Mouse (Mus musculus): Measurements from ENCODE around the gene Hira. TPM values are rescaled to one million over a fixed set of nuclear protein-coding genes. Genes with fewer than 3 reads are reported as not detected.
"Not testable (repeated sequence)": the region's sequence is repeated elsewhere in the genome, so short reads cannot be mapped to it uniquely, and the experiment has no call there.

Gene Hira
- total and polyA plus RNA-seq, 3 experiments = 34.7 to 55.4 (median 46.2) TPM

DNA sequence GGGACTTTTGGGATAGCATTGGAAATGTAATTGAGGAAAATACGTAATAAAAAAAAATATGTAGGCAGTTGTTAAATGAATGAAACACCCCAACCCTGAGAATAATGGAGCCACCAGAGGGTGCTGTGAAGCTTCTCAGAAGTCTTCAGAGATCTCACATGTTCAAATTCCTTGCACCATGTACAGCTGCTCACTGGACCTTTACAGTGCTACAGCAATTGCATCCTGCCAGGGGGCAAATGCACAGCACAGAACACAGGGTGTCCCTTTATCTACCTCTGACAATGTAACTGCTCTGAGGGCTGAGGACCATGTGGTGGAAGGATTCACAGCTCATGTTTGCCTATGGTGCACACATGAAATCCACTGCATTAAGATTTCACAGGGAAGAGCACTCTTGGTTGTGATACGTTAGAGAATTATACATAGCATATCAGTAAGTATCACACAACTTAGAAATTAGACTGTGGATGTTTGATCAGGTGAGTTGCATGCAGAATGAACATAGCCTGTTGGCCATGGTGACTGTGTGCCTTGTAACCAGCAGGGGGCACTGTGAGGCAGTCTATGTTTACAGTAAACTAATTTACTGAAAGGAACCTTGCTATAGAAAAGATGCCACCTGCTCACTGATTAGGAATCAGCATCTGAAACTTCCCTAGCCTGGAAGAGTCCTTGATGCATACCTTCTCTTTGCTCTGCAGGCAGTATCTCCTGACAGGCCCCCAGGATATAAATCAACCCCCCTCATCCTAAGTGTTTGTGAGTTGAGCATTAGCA lies 126.0 kb downstream of the Hira start:
- H3K4me3 ChIP-seq (ENCODE audit: low read depth, low read length); H3K4me1 ChIP-seq (ENCODE audit: insufficient read depth, low read depth, low read length); H3K9me3 ChIP-seq (replicated peaks); H3K27me3 ChIP-seq (ENCODE audit: insufficient read depth, low read length); DNase-seq (ENCODE audit: low spot score); H3K36me3 ChIP-seq (replicated peaks); ATAC-seq (ENCODE audit: extremely low read depth, insufficient number of reproducible peaks, low FRiP score, poor library complexity, severe bottlenecking): not testable (repeated sequence)
- TF ChIP-seq CTCF (IDR thresholded peaks at IDR 0.05; ENCODE audit: low read depth, low read length) = peak; percentile 53; the same call in 1 of the 2 replicates

DNA sequence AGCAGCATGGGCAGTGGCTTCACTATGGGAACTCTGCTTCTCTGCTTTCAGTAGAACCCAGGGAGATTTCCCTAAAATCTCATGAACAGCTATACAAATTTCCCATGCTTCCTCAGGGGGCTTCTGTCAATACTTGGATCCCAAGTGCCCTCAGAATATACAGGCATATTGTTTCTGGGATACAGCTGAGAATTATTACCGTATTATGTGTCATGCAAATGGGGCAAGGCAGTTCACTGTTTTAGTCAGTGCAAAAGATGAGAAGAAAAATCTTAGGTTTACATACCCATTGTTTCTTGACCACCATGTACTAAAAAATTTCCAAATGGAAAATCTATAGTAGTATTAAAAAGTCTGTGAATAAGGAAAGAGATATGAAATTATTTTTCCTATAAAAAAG lies 126.9 kb downstream of the Hira start:
- Histone ChIP-seq H3K27me3 (ENCODE audit: insufficient read depth, low read length) (peaks cover 5% of the 10 kb centered on the region), H3K4me3 (ENCODE audit: low read depth, low read length) (no peak overlapping the region), H3K4me1 (ENCODE audit: insufficient read depth, low read depth, low read length) (no peaks in the 10 kb centered on the region), H3K36me3 (replicated peaks) (no peaks in the 10 kb centered on the region), H3K9me3 (replicated peaks) (no peaks in the 10 kb centered on the region)
- DNase-seq (ENCODE audit: low spot score) (no peak), ATAC-seq (ENCODE audit: extremely low read depth, insufficient number of reproducible peaks, low FRiP score, poor library complexity, severe bottlenecking) (no peak)
- no peak for TF ChIP-seq GATA1 (IDR thresholded peaks at IDR 0.05; ENCODE audit: borderline replicate concordance, low read length)
- no peak for TF ChIP-seq POLR2AphosphoS5 (IDR thresholded peaks at IDR 0.05; ENCODE audit: insufficient replicate concordance, low read depth, low read length)
- no peak for TF ChIP-seq TAL1 (conservative IDR thresholded peaks at IDR 0.05; ENCODE audit: low read depth, low read length)
- no peak for TF ChIP-seq GATA2 (IDR thresholded peaks at IDR 0.05; ENCODE audit: borderline replicate concordance, low read depth, low read length)
- TF ChIP-seq CTCF (IDR thresholded peaks at IDR 0.05; ENCODE audit: low read depth, low read length) = no peak

- H3K4me3 ChIP-seq (ENCODE audit: low read depth, low read length) = no peak overlapping the region
- DNase-seq (ENCODE audit: low spot score) = no peak
- ATAC-seq (ENCODE audit: extremely low read depth, insufficient number of reproducible peaks, low FRiP score, poor library complexity, severe bottlenecking) = no peak
- H3K9me3 ChIP-seq (replicated peaks) = no peaks in the 10 kb centered on the region
- no peaks in the 10 kb centered on the region for H3K4me1 ChIP-seq (ENCODE audit: insufficient read depth, low read depth, low read length)
- 0 out of 2 replicates have a peak, but pooled peaks cover 2% of the 10 kb centered on the region for H3K27me3 ChIP-seq (ENCODE audit: insufficient read depth, low read length)
- no peaks in the 10 kb centered on the region for H3K36me3 ChIP-seq (replicated peaks)
- TF ChIP-seq TAL1 (conservative IDR thresholded peaks at IDR 0.05; ENCODE audit: low read depth, low read length) = no peak
- no peak for TF ChIP-seq GATA2 (IDR thresholded peaks at IDR 0.05; ENCODE audit: borderline replicate concordance, low read depth, low read length)
- TF ChIP-seq CTCF (IDR thresholded peaks at IDR 0.05; ENCODE audit: low read depth, low read length) = no peak
- no peak for TF ChIP-seq GATA1 (IDR thresholded peaks at IDR 0.05; ENCODE audit: borderline replicate concordance, low read length)
- TF ChIP-seq POLR2AphosphoS5 (IDR thresholded peaks at IDR 0.05; ENCODE audit: insufficient replicate concordance, low read depth, low read length) = no peak
Observed at GRCm38 (mm10) chr16:19005298-19005697, 128.5 kb downstream of the Hira start.

GRCm38 (mm10) chr16:19006715-19007114 lies 129.9 kb downstream of the Hira start:
- no peak for ATAC-seq (ENCODE audit: extremely low read depth, insufficient number of reproducible peaks, low FRiP score, poor library complexity, severe bottlenecking)
- Histone ChIP-seq H3K9me3 (replicated peaks) (no peaks in the 10 kb centered on the region), H3K27me3 (ENCODE audit: insufficient read depth, low read length) (0 out of 2 replicates have a peak, but pooled peaks cover 2% of the 10 kb centered on the region), H3K4me1 (ENCODE audit: insufficient read depth, low read depth, low read length) (no peaks in the 10 kb centered on the region), H3K4me3 (ENCODE audit: low read depth, low read length) (no peak overlapping the region), H3K36me3 (replicated peaks) (no peaks in the 10 kb centered on the region)
- no peak for DNase-seq (ENCODE audit: low spot score)
- no peak for TF ChIP-seq GATA2 (IDR thresholded peaks at IDR 0.05; ENCODE audit: borderline replicate concordance, low read depth, low read length)
- no peak for TF ChIP-seq TAL1 (conservative IDR thresholded peaks at IDR 0.05; ENCODE audit: low read depth, low read length)
- TF ChIP-seq POLR2AphosphoS5 (IDR thresholded peaks at IDR 0.05; ENCODE audit: insufficient replicate concordance, low read depth, low read length) = no peak
- TF ChIP-seq CTCF (IDR thresholded peaks at IDR 0.05; ENCODE audit: low read depth, low read length) = no peak
- no peak for TF ChIP-seq GATA1 (IDR thresholded peaks at IDR 0.05; ENCODE audit: borderline replicate concordance, low read length)

GRCm38 (mm10) chr16:19007186-19007591 lies 130.4 kb downstream of the Hira start:
- not testable (repeated sequence) for H3K4me3 ChIP-seq (ENCODE audit: low read depth, low read length); H3K4me1 ChIP-seq (ENCODE audit: insufficient read depth, low read depth, low read length); H3K27me3 ChIP-seq (ENCODE audit: insufficient read depth, low read length); H3K9me3 ChIP-seq (replicated peaks); DNase-seq (ENCODE audit: low spot score); ATAC-seq (ENCODE audit: extremely low read depth, insufficient number of reproducible peaks, low FRiP score, poor library complexity, severe bottlenecking); H3K36me3 ChIP-seq (replicated peaks)

GRCm38 (mm10) chr16:19010710-19011109 lies 133.9 kb downstream of the Hira start:
- TF ChIP-seq GATA1 (IDR thresholded peaks at IDR 0.05; ENCODE audit: borderline replicate concordance, low read length) (no peak), CTCF (IDR thresholded peaks at IDR 0.05; ENCODE audit: low read depth, low read length) (no peak), TAL1 (conservative IDR thresholded peaks at IDR 0.05; ENCODE audit: low read depth, low read length) (no peak), POLR2AphosphoS5 (IDR thresholded peaks at IDR 0.05; ENCODE audit: insufficient replicate concordance, low read depth, low read length) (no peak), GATA2 (IDR thresholded peaks at IDR 0.05; ENCODE audit: borderline replicate concordance, low read depth, low read length) (no peak)
- no peaks in the 10 kb centered on the region for H3K36me3 ChIP-seq (replicated peaks)
- H3K4me1 ChIP-seq (ENCODE audit: insufficient read depth, low read depth, low read length) = no peaks in the 10 kb centered on the region
- DNase-seq (ENCODE audit: low spot score) (no peak), ATAC-seq (ENCODE audit: extremely low read depth, insufficient number of reproducible peaks, low FRiP score, poor library complexity, severe bottlenecking) (no peak)
- no peak overlapping the region for H3K4me3 ChIP-seq (ENCODE audit: low read depth, low read length)
- 0 out of 2 replicates have a peak, but pooled peaks cover 2% of the 10 kb centered on the region for H3K27me3 ChIP-seq (ENCODE audit: insufficient read depth, low read length)
- H3K9me3 ChIP-seq (replicated peaks) = no peaks in the 10 kb centered on the region
